Mouse (Mus musculus): Measurements from ENCODE around the gene Cd81.

DNA sequence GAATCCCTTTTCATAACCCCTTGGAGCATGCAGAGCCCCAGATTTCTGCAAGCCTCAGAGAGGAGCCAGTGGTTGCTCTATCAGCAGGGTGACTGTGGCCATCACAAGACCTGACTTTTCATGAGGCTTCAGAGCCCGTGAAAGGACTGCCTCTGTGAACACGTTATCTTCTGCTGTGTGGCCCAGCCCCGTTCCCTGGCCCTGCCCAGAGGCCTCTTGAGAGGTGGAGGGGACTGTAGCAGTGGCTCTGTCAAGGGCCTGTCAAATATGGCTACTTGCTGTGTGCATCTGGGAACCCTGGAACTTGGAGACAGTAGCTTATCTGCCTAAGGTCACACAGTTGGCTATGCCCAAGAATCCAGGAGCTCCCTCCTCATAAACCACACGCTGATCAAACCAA, 59.2 kb downstream of the Cd81 start:
- TF ChIP-seq CTCF (IDR thresholded peaks at IDR 0.05; ENCODE audit: extremely low read depth, insufficient read depth, low read length): no peak
- TF ChIP-seq POLR2A (IDR thresholded peaks at IDR 0.05; ENCODE audit: extremely low read depth, insufficient read depth, low read length): no peak

All from cortical plate, adult 2 months (tissue).